Mouse (Mus musculus) liver, embryonic 15.5 days (tissue): ENCODE measurements around the gene Rubcnl. TPM values are rescaled to one million over a fixed set of nuclear protein-coding genes. Genes with fewer than 3 reads are reported as not detected.

ENCODE experiments used
- ATAC-seq: fragments of 200-750 bp; cut with Nextera tagmentation; 2 replicates; pipeline ENCODE4 v1.8.0; 2017; ENCODE audit warnings: moderate number of reproducible peaks, mild to moderate bottlenecking, moderate library complexity; ENCODE audit not compliant: insufficient read depth
- H3K27ac ChIP-seq: fragments of 300-500 bp; sonication (generic); replicated peaks from 2 replicates; pipeline ENCODE4 v1.5.1; 2015; ENCODE audit warnings: mild to moderate bottlenecking, inconsistent platforms
- H3K27me3 ChIP-seq: fragments of 300-500 bp; sonication (generic); 2 replicates; pipeline ENCODE4 v1.6.1; 2015; ENCODE audit warnings: mild to moderate bottlenecking, inconsistent platforms
- H3K36me3 ChIP-seq: fragments of 300-500 bp; sonication (generic); replicated peaks from 2 replicates; pipeline ENCODE4 v1.6.1; 2015; ENCODE audit warnings: moderate library complexity, mild to moderate bottlenecking, inconsistent platforms
- H3K4me1 ChIP-seq: fragments of 300-500 bp; sonication (generic); replicated peaks from 2 replicates; pipeline ENCODE4 v1.6.1; 2015; ENCODE audit warnings: inconsistent platforms
- H3K4me2 ChIP-seq: fragments of 300-500 bp; sonication (generic); 2 replicates; pipeline ENCODE4 v1.6.1; 2015; ENCODE audit warnings: moderate library complexity, mild to moderate bottlenecking, inconsistent platforms
- H3K4me3 ChIP-seq: fragments of 300-500 bp; sonication (generic); replicated peaks from 2 replicates; pipeline ENCODE4 v1.5.1; 2015; ENCODE audit warnings: mild to moderate bottlenecking, inconsistent platforms
- H3K9ac ChIP-seq: fragments of 300-500 bp; sonication (generic); 2 replicates; pipeline ENCODE4 v1.6.1; 2015; ENCODE audit warnings: moderate library complexity, mild to moderate bottlenecking, inconsistent platforms
- H3K9me3 ChIP-seq: fragments of 300-500 bp; sonication (generic); replicated peaks from 2 replicates; pipeline ENCODE4 v1.6.1; 2016; ENCODE audit warnings: inconsistent platforms
- WGBS: fragments of 180-500 bp; shearing (Covaris S2); methylation state at CpG from one replicate; pipeline ENCODE4 v1.1.7; 2015; ENCODE audit warnings: mixed read lengths; ENCODE audit not compliant: insufficient replicate concordance; 5-methylcytosine and 5-hydroxymethylcytosine counted together
- polyA plus RNA-seq: library from polyadenylated mRNA; unstranded; fragments of >200 nt; fragmentation: Nextera tagmentation; extraction: Ambion mirVana; gene quantifications from 2 replicates; pipeline ENCODE4 v1.2.1, GENCODE M21; 2015

Gene Rubcnl
- 0.31 and 0.38 TPM in 2 replicates for polyA plus RNA-seq

- Histone ChIP-seq H3K27me3 (peaks cover 21% of the 10 kb centered on the region), H3K9ac (peak within 1 kb of the TSS; percentile 39; the same call in 1 of the 2 replicates), H3K4me3 (peak within 1 kb of the TSS; percentile 61), H3K4me1 (peaks cover 17% of the 10 kb centered on the region), H3K27ac (no peak within 1 kb of the TSS), H3K36me3 (no peaks in the 10 kb centered on the region), H3K4me2 (peak within 1 kb of the TSS; percentile 85), H3K9me3 (no peaks in the 10 kb centered on the region)
- WGBS = under 1% methylated on average over 49 of the region's 49 CpGs
- peak; percentile 37; the same call in 1 of the 2 replicates for ATAC-seq
Observed at GRCm38 (mm10) chr14:75015856-75016714, at the start of gene Rubcnl. TSS of gene Rubcnl (plus strand) at chr14:75016027.

GRCm38 (mm10) chr14:74972216-74972615 is 43.6 kb upstream of the Rubcnl start:
- Histone ChIP-seq H3K27me3 (peaks cover 15% of the 10 kb centered on the region; the same call in 1 of the 2 replicates), H3K4me1 (peaks cover 57% of the 10 kb centered on the region), H3K27ac (peak overlapping the region; percentile 80), H3K36me3 (no peaks in the 10 kb centered on the region), H3K4me3 (0 out of 2 replicates have a peak overlapping the region, but pooled peaks have one; percentile 9), H3K9ac (no peak overlapping the region), H3K4me2 (peak overlapping the region; percentile 50), H3K9me3 (no peaks in the 10 kb centered on the region)
- 7% methylated on average over 3 of the region's 3 CpGs for WGBS
- ATAC-seq = peak; percentile 90

- peaks cover 15% of the 10 kb centered on the region; the same call in 1 of the 2 replicates for H3K27me3 ChIP-seq
- no peaks in the 10 kb centered on the region for H3K9me3 ChIP-seq
- peak overlapping the region; percentile 80 for H3K27ac ChIP-seq
- no peak overlapping the region for H3K9ac ChIP-seq
- 0 out of 2 replicates have a peak overlapping the region, but pooled peaks have one; percentile 1 for H3K4me3 ChIP-seq
- no peaks in the 10 kb centered on the region for H3K36me3 ChIP-seq
- ATAC-seq = peak; percentile 82
- 40% methylated on average over 5 of the region's 5 CpGs for WGBS
- H3K4me2 ChIP-seq = peak overlapping the region; percentile 50
- H3K4me1 ChIP-seq = peaks cover 57% of the 10 kb centered on the region
Observed at GRCm38 (mm10) chr14:74972687-74973086, 43.1 kb upstream of the Rubcnl start.

GRCm38 (mm10) chr14:74974136-74974651 is 41.6 kb upstream of the Rubcnl start:
- Histone ChIP-seq H3K27me3 (peaks cover 15% of the 10 kb centered on the region), H3K4me2 (no peak overlapping the region), H3K27ac (no peak overlapping the region), H3K4me1 (peaks cover 57% of the 10 kb centered on the region), H3K4me3 (no peak overlapping the region), H3K36me3 (no peaks in the 10 kb centered on the region), H3K9ac (no peak overlapping the region), H3K9me3 (no peaks in the 10 kb centered on the region)
- ATAC-seq = no peak
- WGBS = 16% methylated on average over 10 of the region's 10 CpGs

GRCm38 (mm10) chr14:74976972-74977371 is 38.9 kb upstream of the Rubcnl start:
- Histone ChIP-seq H3K27me3 (peaks cover 15% of the 10 kb centered on the region), H3K36me3 (no peaks in the 10 kb centered on the region), H3K27ac (no peak overlapping the region), H3K4me1 (peaks cover 43% of the 10 kb centered on the region), H3K9ac (no peak overlapping the region), H3K9me3 (no peaks in the 10 kb centered on the region), H3K4me2 (no peak overlapping the region), H3K4me3 (no peak overlapping the region)
- no peak for ATAC-seq
- 40% methylated on average over 6 of the region's 6 CpGs for WGBS

- Histone ChIP-seq H3K4me3 (no peak overlapping the region), H3K4me1 (peaks cover 9% of the 10 kb centered on the region), H3K36me3 (no peaks in the 10 kb centered on the region), H3K4me2 (no peak overlapping the region), H3K27ac (no peak overlapping the region), H3K27me3 (peaks cover 10% of the 10 kb centered on the region), H3K9me3 (no peaks in the 10 kb centered on the region), H3K9ac (no peak overlapping the region)
- WGBS = 68% methylated on average over 3 of the region's 3 CpGs
- no peak for ATAC-seq
Observed at GRCm38 (mm10) chr14:74981016-74981415, 34.8 kb upstream of the Rubcnl start.

GRCm38 (mm10) chr14:74983079-74983478 is 32.7 kb upstream of the Rubcnl start:
- Histone ChIP-seq H3K4me3 (no peak overlapping the region), H3K4me1 (no peaks in the 10 kb centered on the region), H3K36me3 (no peaks in the 10 kb centered on the region), H3K27me3 (no peaks in the 10 kb centered on the region; the same call in 1 of the 2 replicates), H3K9ac (no peak overlapping the region), H3K27ac (no peak overlapping the region), H3K4me2 (no peak overlapping the region), H3K9me3 (no peaks in the 10 kb centered on the region)
- ATAC-seq = no peak
- WGBS = 41% methylated on average over 5 of the region's 5 CpGs

- H3K9ac ChIP-seq = no peak overlapping the region
- peaks cover 6% of the 10 kb centered on the region for H3K4me1 ChIP-seq
- no peaks in the 10 kb centered on the region; the same call in 1 of the 2 replicates for H3K27me3 ChIP-seq
- H3K27ac ChIP-seq = no peak overlapping the region
- ATAC-seq = no peak
- H3K9me3 ChIP-seq = no peaks in the 10 kb centered on the region
- H3K36me3 ChIP-seq = no peaks in the 10 kb centered on the region
- no peak overlapping the region for H3K4me3 ChIP-seq
- H3K4me2 ChIP-seq = no peak overlapping the region
- 56% methylated on average over 7 of the region's 7 CpGs for WGBS
Observed at GRCm38 (mm10) chr14:74984817-74985391, 30.9 kb upstream of the Rubcnl start.

- Histone ChIP-seq H3K27ac (no peak overlapping the region), H3K4me1 (peaks cover 9% of the 10 kb centered on the region), H3K27me3 (no peaks in the 10 kb centered on the region; the same call in 1 of the 2 replicates), H3K36me3 (no peaks in the 10 kb centered on the region), H3K9me3 (no peaks in the 10 kb centered on the region), H3K4me3 (no peak overlapping the region), H3K9ac (no peak overlapping the region), H3K4me2 (no peak overlapping the region)
- WGBS = 46% methylated on average over 4 of the region's 4 CpGs
- no peak for ATAC-seq
Observed at GRCm38 (mm10) chr14:74985658-74986057, 30.2 kb upstream of the Rubcnl start.

GRCm38 (mm10) chr14:74986527-74986926 is 29.3 kb upstream of the Rubcnl start:
- H3K9ac ChIP-seq = no peak overlapping the region
- H3K9me3 ChIP-seq = no peaks in the 10 kb centered on the region
- no peak overlapping the region for H3K27ac ChIP-seq
- WGBS = 61% methylated on average over 3 of the region's 3 CpGs
- ATAC-seq = no peak
- no peaks in the 10 kb centered on the region; the same call in 1 of the 2 replicates for H3K27me3 ChIP-seq
- no peak overlapping the region for H3K4me3 ChIP-seq
- H3K4me1 ChIP-seq = peaks cover 14% of the 10 kb centered on the region
- H3K36me3 ChIP-seq = no peaks in the 10 kb centered on the region
- no peak overlapping the region for H3K4me2 ChIP-seq

GRCm38 (mm10) chr14:74989322-74989721 is 26.5 kb upstream of the Rubcnl start:
- Histone ChIP-seq H3K27ac (no peak overlapping the region), H3K4me1 (peaks cover 15% of the 10 kb centered on the region), H3K4me3 (no peak overlapping the region), H3K9me3 (no peaks in the 10 kb centered on the region), H3K4me2 (no peak overlapping the region), H3K27me3 (no peaks in the 10 kb centered on the region), H3K36me3 (no peaks in the 10 kb centered on the region), H3K9ac (no peak overlapping the region)
- no peak for ATAC-seq
- WGBS = 24% methylated on average over 4 of the region's 4 CpGs
